Mouse (Mus musculus) lung, postnatal 0 days (tissue): Measurements from ENCODE around the gene Nrm. TPM values are rescaled to one million over a fixed set of nuclear protein-coding genes. Genes with fewer than 3 reads are reported as not detected.

Experiments
- ATAC-seq: fragments of 200-750 bp; cut with Nextera tagmentation; 2 replicates; pipeline ENCODE4 v1.8.0; 2017; ENCODE audit warnings: moderate library complexity
- DNase-seq: peaks from one replicate; pipeline ENCODE4 v3.0.0-alpha.2; 2016; ENCODE audit warnings: low spot score
- H3K27ac ChIP-seq: fragments of 300-500 bp; sonication (generic); 2 replicates; pipeline ENCODE4 v1.5.1; 2014; ENCODE audit warnings: antibody characterized with exemption, mild to moderate bottlenecking, low read length, mixed read lengths
- H3K27me3 ChIP-seq: fragments of 300-500 bp; sonication (generic); replicated peaks from 2 replicates; pipeline ENCODE4 v1.6.1; 2014; ENCODE audit warnings: low read length, mixed read lengths; ENCODE audit not compliant: insufficient read depth
- H3K36me3 ChIP-seq: fragments of 300-500 bp; sonication (generic); 2 replicates; pipeline ENCODE4 v1.6.1; 2014; ENCODE audit warnings: low read length, mixed read lengths; ENCODE audit not compliant: insufficient read depth
- H3K4me1 ChIP-seq: fragments of 300-500 bp; sonication (generic); 2 replicates; pipeline ENCODE4 v1.6.1; 2014; ENCODE audit warnings: antibody characterized with exemption, low read depth, low read length, mixed read lengths; ENCODE audit not compliant: insufficient read depth
- H3K4me2 ChIP-seq: fragments of 300-500 bp; sonication (generic); replicated peaks from 2 replicates; pipeline ENCODE4 v1.6.1; 2014; ENCODE audit warnings: low read depth, mild to moderate bottlenecking, low read length, moderate library complexity, mixed read lengths
- H3K4me3 ChIP-seq: fragments of 300-500 bp; sonication (generic); 2 replicates; pipeline ENCODE4 v1.5.1; 2014; ENCODE audit warnings: low read depth, low read length
- H3K9ac ChIP-seq: fragments of 300-500 bp; sonication (generic); replicated peaks from 2 replicates; pipeline ENCODE4 v1.6.1; 2014; ENCODE audit warnings: low read depth, mild to moderate bottlenecking
- H3K9me3 ChIP-seq: fragments of 300-500 bp; sonication (generic); 2 replicates; pipeline ENCODE4 v1.6.1; 2016; ENCODE audit warnings: low read length, mixed read lengths
- CTCF ChIP-seq: IDR thresholded peaks from 2 replicates; pipeline ENCODE4 v1.5.1; 2016; ENCODE audit warnings: antibody characterized with exemption, mild to moderate bottlenecking
- EP300 ChIP-seq: IDR thresholded peaks from 2 replicates; pipeline ENCODE4 v1.6.1; 2016; ENCODE audit warnings: antibody characterized with exemption, mild to moderate bottlenecking, control low read depth
- WGBS: fragments of 180-500 bp; shearing (Covaris S2); extraction: QIAGEN DNeasy Blood & Tissue Kit; methylation state at CpG from one replicate; pipeline ENCODE4 v1.1.7; 2014; 5-methylcytosine and 5-hydroxymethylcytosine counted together
- polyA plus RNA-seq: library from polyadenylated mRNA; unstranded; fragments of >200 nt; fragmentation: Nextera tagmentation; extraction: Ambion mirVana; gene quantifications from 2 replicates; pipeline ENCODE4 v1.2.1, GENCODE M21; 2015

Gene Nrm
- polyA plus RNA-seq, 1 experiment from 2014 or later, result 21.4 TPM

- Histone ChIP-seq H3K36me3 (peaks cover 11% of the 10 kb centered on the region; the same call in 1 of the 2 replicates), H3K27ac (peak within 1 kb of the TSS; percentile 95), H3K9me3 (no peaks in the 10 kb centered on the region), H3K27me3 (no peaks in the 10 kb centered on the region), H3K4me2 (peak within 1 kb of the TSS; percentile 77), H3K9ac (peak within 1 kb of the TSS; percentile 80), H3K4me3 (peak within 1 kb of the TSS; percentile 79), H3K4me1 (0 out of 2 replicates have a peak, but pooled peaks cover 9% of the 10 kb centered on the region)
- DNase-seq (peak; percentile 99), ATAC-seq (peak; percentile 87)
- TF ChIP-seq EP300 (0 out of 2 replicates have a peak, but pooled peaks have one; percentile 48), CTCF (no peak)
- 1% methylated on average over 46 of the region's 47 CpGs for WGBS
Measured at GRCm38 (mm10) chr17:35822964-35823937, 37.9 kb upstream of the Nrm start, which contains the start of gene Flot1. Gene Flot1 (plus strand): TSS chr17:35823230.

DNA sequence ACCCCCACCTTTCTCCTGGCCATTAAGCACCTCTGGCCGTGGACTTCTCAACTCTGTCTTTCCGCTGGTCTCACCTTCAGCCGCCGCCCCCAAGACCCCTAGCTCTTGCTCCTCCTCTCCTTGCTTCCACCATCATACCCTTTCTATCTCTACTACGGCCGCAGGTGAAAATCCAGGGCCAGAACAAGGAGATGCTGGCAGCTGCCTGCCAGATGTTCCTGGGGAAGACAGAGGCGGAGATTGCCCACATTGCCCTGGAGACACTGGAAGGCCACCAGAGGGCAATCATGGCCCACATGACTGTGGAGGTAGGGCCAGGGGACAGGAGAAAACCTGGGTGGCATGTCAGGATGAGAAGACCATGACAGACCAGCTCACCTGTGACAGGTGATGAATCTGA is 36.7 kb upstream of the Nrm start:
- ATAC-seq, result no peak
- peak overlapping the region; percentile 95; the same call in 1 of the 2 replicates for H3K27ac ChIP-seq
- H3K36me3 ChIP-seq, result peaks cover 12% of the 10 kb centered on the region; the same call in 1 of the 2 replicates
- 0 out of 2 replicates have a peak, but pooled peaks cover 9% of the 10 kb centered on the region for H3K4me1 ChIP-seq
- WGBS, result 64% methylated on average over 7 of the region's 7 CpGs
- peak overlapping the region; percentile 77 for H3K4me2 ChIP-seq
- peak overlapping the region; percentile 79; the same call in 1 of the 2 replicates for H3K4me3 ChIP-seq
- H3K9me3 ChIP-seq, result no peaks in the 10 kb centered on the region
- DNase-seq, result no peak
- TF ChIP-seq EP300 (no peak), CTCF (peak; percentile 65)
- no peaks in the 10 kb centered on the region for H3K27me3 ChIP-seq
- H3K9ac ChIP-seq, result 0 out of 2 replicates have a peak overlapping the region, but pooled peaks have one; percentile 8

DNA sequence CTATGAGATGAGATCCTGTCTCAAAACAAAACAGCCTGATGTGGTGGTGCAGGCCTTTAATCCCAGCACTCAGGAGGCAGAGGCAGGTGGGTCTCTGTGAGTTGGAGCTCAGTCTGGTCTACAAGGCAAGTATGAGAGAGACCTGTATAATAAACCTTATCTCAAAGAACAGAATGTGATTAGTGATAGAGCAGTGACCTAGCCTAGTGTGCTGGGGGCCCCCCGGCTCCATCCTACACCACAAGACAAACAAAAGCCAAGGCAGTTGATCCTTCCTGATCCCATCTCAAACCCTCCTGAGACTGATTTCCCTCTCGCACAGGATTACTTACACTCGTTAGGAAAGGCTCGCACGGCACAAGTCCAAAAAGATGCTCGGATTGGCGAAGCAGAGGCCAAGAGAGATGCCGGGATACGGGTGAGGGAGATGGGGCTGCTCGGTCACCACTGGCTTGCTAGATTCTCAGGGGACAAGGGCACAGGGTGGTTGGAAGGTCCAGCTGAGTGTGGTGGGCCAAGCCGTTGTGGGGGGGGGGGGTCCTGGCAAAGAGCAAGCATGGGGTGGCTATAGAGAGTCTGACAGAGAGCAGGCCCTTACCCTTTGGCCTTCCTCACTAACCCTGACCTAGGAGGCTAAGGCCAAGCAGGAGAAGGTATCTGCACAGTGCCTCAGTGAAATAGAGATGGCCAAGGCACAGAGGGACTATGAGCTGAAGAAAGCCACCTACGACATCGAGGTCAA is 35.8 kb upstream of the Nrm start:
- H3K9me3 ChIP-seq, result no peaks in the 10 kb centered on the region
- DNase-seq (no peak), ATAC-seq (no peak)
- 0 out of 2 replicates have a peak, but pooled peaks cover 9% of the 10 kb centered on the region for H3K4me1 ChIP-seq
- H3K9ac ChIP-seq, result no peak overlapping the region
- H3K27ac ChIP-seq, result no peak overlapping the region
- no peak overlapping the region for H3K4me2 ChIP-seq
- no peak overlapping the region for H3K4me3 ChIP-seq
- TF ChIP-seq CTCF (no peak), EP300 (no peak)
- no peaks in the 10 kb centered on the region for H3K27me3 ChIP-seq
- H3K36me3 ChIP-seq, result peaks cover 12% of the 10 kb centered on the region; the same call in 1 of the 2 replicates
- 94% methylated on average over 13 of the region's 13 CpGs for WGBS

DNA sequence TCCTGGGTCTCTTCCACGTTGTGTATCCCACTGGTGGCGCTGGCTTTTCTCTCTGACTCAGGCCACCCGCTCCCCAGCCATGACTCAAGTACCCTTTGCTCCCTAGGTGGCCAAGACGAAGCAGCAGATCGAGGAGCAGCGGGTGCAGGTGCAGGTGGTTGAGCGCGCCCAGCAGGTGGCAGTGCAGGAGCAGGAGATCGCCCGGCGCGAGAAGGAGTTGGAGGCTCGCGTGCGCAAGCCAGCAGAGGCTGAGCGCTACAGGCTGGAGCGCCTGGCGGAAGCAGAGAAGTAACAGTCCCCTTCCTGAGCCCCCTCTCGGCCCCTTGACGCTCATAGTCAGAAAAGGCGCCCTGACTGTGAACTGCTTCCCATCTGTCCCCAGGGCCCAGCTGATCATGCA is 31.4 kb upstream of the Nrm start:
- ATAC-seq (peak; percentile 90), DNase-seq (peak; percentile 94)
- Histone ChIP-seq H3K27me3 (no peaks in the 10 kb centered on the region), H3K4me3 (no peak overlapping the region), H3K9ac (no peak overlapping the region), H3K4me2 (no peak overlapping the region), H3K27ac (no peak overlapping the region; the same call in 1 of the 2 replicates), H3K9me3 (no peaks in the 10 kb centered on the region), H3K36me3 (peaks cover 35% of the 10 kb centered on the region), H3K4me1 (no peaks in the 10 kb centered on the region)
- WGBS, result 2% methylated on average over 21 of the region's 21 CpGs
- TF ChIP-seq CTCF (peak; percentile 96), EP300 (no peak)

- DNase-seq, result no peak
- WGBS, result 57% methylated on average over 8 of the region's 8 CpGs
Measured at GRCm38 (mm10) chr17:35832400-35833238, 28.5 kb upstream of the Nrm start.

More at GRCm38 (mm10) chr17:35832400-35833238, 28.5 kb upstream of the Nrm start:
- peaks cover 5% of the 10 kb centered on the region; the same call in 1 of the 2 replicates for H3K4me1 ChIP-seq
- no peaks in the 10 kb centered on the region for H3K9me3 ChIP-seq
- ATAC-seq, result no peak
- H3K4me3 ChIP-seq, result no peak overlapping the region
- TF ChIP-seq EP300, result no peak
- TF ChIP-seq CTCF, result no peak
- H3K27ac ChIP-seq, result no peak overlapping the region
- H3K36me3 ChIP-seq, result peaks cover 39% of the 10 kb centered on the region
- H3K4me2 ChIP-seq, result no peak overlapping the region
- no peaks in the 10 kb centered on the region for H3K27me3 ChIP-seq
- H3K9ac ChIP-seq, result no peak overlapping the region
